ENCODE assay signal across 22 mouse cellular contexts in the genomic region with DNA sequence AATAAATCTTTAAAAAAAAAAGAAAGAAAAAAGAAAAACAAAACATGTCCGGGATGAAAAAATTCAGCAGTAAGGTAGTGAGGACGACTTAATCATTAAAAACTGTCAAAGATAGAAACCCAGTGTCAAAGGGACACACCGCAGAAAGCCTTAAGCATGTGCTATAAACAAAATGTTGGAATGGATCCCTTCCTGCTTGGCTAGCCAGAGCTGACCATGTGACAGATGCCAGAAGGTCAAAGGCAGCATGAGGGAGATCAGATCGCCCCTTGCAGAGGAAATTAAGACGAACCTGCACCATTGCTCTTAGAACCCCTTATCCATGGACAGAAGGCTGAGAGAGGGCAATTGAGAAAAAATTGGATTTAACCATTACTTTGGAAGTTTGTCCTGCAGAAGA. TPM values are rescaled to one million over a fixed set of nuclear protein-coding genes. Genes with fewer than 3 reads are reported as not detected.
DNase-seq lines count a peak whose midpoint lies in the region; ATAC-seq and TF ChIP-seq lines count a peak whose summit lies in the region.
"Had no signal": no experiment of that assay in that cellular context is flagged by ENCODE, and none has a peak within 500 bp of the region (broad histone marks: within the 10 kb centered on the region; RNA-seq: fewer than 3 reads in every experiment).

No protein-coding gene starts in this region.

- no peaks in the 10 kb centered on the region for H3K27me3 ChIP-seq in lung, embryonic 14.5 days (ENCODE audit: insufficient read depth, low read length)
- H3K27me3 ChIP-seq: embryonic facial prominence, embryonic 13.5 days; limb, embryonic 12.5 days; liver, embryonic 15.5 days had no signal

- ATAC-seq in lung, embryonic 14.5 days (ENCODE audit: insufficient read depth) = peak; percentile 37; the same call in 1 of the 2 replicates
- ATAC-seq: CD4-positive, CD25-positive, alpha-beta regulatory T cell, adult 4 months; forebrain, embryonic 16.5 days; hindbrain, embryonic 16.5 days had no signal

- no peak overlapping the region for H3K27ac ChIP-seq in lung, embryonic 14.5 days (ENCODE audit: low read depth)
- H3K27ac ChIP-seq in brown adipose tissue, adult 24 weeks (replicated peaks; ENCODE audit: low read depth, low read length) = peak overlapping the region; percentile 15; the same call in 1 of the 2 replicates
- H3K27ac ChIP-seq: embryonic facial prominence, embryonic 13.5 days; forebrain, embryonic 10.5 days; limb, embryonic 12.5 days; liver, embryonic 15.5 days had no signal

- no peak overlapping the region for H3K9ac ChIP-seq in lung, embryonic 14.5 days
- H3K9ac ChIP-seq: embryonic facial prominence, embryonic 13.5 days; limb, embryonic 12.5 days; liver, embryonic 15.5 days had no signal

- no peaks in the 10 kb centered on the region; the same call in 1 of the 2 replicates for H3K4me1 ChIP-seq in lung, embryonic 14.5 days (ENCODE audit: insufficient read depth)
- peaks cover 3% of the 10 kb centered on the region for H3K4me1 ChIP-seq in brown adipose tissue, adult 24 weeks (ENCODE audit: control insufficient read depth, insufficient read depth, insufficient read length, low read length)
- H3K4me1 ChIP-seq: embryonic facial prominence, embryonic 13.5 days; forebrain, embryonic 10.5 days; limb, embryonic 12.5 days had no signal

- H3K4me3 ChIP-seq in lung, embryonic 14.5 days (ENCODE audit: low read depth, low read length) = no peak overlapping the region
- no peak overlapping the region for H3K4me3 ChIP-seq in brown adipose tissue, adult 24 weeks (ENCODE audit: insufficient read depth, low read depth, low read length)
- H3K4me3 ChIP-seq: embryonic facial prominence, embryonic 13.5 days; forebrain, embryonic 10.5 days; limb, embryonic 12.5 days; liver, embryonic 15.5 days had no signal

- no peak for TF ChIP-seq CTCF in lung, embryonic 14.5 days (IDR thresholded peaks at IDR 0.05; ENCODE audit: low read depth)

- no peak overlapping the region for H3K4me2 ChIP-seq in lung, embryonic 14.5 days
- H3K4me2 ChIP-seq: embryonic facial prominence, embryonic 13.5 days; limb, embryonic 12.5 days; liver, embryonic 15.5 days had no signal

- 36% methylated on average over 5 of the region's 5 CpGs for WGBS in lung, embryonic 14.5 days

- H3K9me3 ChIP-seq in lung, embryonic 14.5 days (ENCODE audit: low read depth, low read length) = no peaks in the 10 kb centered on the region
- H3K9me3 ChIP-seq: embryonic facial prominence, embryonic 13.5 days; forebrain, embryonic 10.5 days; limb, embryonic 12.5 days; liver, embryonic 15.5 days had no signal

- H3K36me3 ChIP-seq in lung, embryonic 14.5 days (ENCODE audit: insufficient read depth) = no peaks in the 10 kb centered on the region
- H3K36me3 ChIP-seq: embryonic facial prominence, embryonic 13.5 days; forebrain, embryonic 10.5 days; limb, embryonic 12.5 days; liver, embryonic 15.5 days had no signal

- DNase-seq in lung, embryonic 14.5 days = peak; percentile 64
- no peak for DNase-seq in lung, postnatal 14 days
- DNase-seq in kidney, adult 9 months = peak; percentile 50
- peak; percentile 42 to 52 for DNase-seq in kidney, postnatal 25 days
- no peak for DNase-seq in embryo, embryonic 11 days
- no peak for DNase-seq in thymus, postnatal 14 days
- DNase-seq in cerebellum, adult 18-20 months = no peak
- DNase-seq: adrenal gland, postnatal 14 days; cerebellum, adult 2 months; cerebellum, postnatal 36 days; heart, postnatal 14 days; layer of hippocampus, adult 9-11 months; midbrain, embryonic 14.5 days had no signal

RNA-seq across cellular contexts. Expression of a gene that starts 5.8 kb away (rescaled TPM):
- polyA plus RNA-seq in lung, embryonic 14.5 days (2014; fragmentation: Nextera tagmentation; extraction: Ambion mirVana) = 0.32 and 1.0 TPM in 2 replicates
- polyA plus RNA-seq in brown adipose tissue, adult 24 weeks (2012; ENCODE audit: insufficient read depth, insufficient read length, missing spikeins) = 3.5 and 4.5 TPM in 2 replicates
- polyA plus RNA-seq: CD4-positive, CD25-positive, alpha-beta regulatory T cell, adult 4 months; embryonic facial prominence, embryonic 13.5 days; forebrain, embryonic 10.5 days; forebrain, embryonic 16.5 days; midbrain, embryonic 14.5 days had no signal

RNA-seq across cellular contexts. Expression of a gene that starts 12.2 kb away (rescaled TPM):
- 23.5 and 26.0 TPM in 2 replicates for polyA plus RNA-seq in lung, embryonic 14.5 days (2014; fragmentation: Nextera tagmentation; extraction: Ambion mirVana)
- 0.96 TPM in 1 of 2 replicates, not detected in the other for polyA plus RNA-seq in brown adipose tissue, adult 24 weeks (2012; ENCODE audit: insufficient read depth, insufficient read length, missing spikeins)

RNA-seq across cellular contexts. Expression of a gene that starts 30.5 kb away (rescaled TPM):
- 395 and 407 TPM in 2 replicates for polyA plus RNA-seq in lung, embryonic 14.5 days (2014; fragmentation: Nextera tagmentation; extraction: Ambion mirVana)
- 26.2 and 29.3 TPM in 2 replicates for polyA plus RNA-seq in brown adipose tissue, adult 24 weeks (2012; ENCODE audit: insufficient read depth, insufficient read length, missing spikeins)

RNA-seq across cellular contexts. Expression of a gene that starts 51.2 kb away (rescaled TPM):
- 4.2 and 5.1 TPM in 2 replicates for polyA plus RNA-seq in lung, embryonic 14.5 days (2014; fragmentation: Nextera tagmentation; extraction: Ambion mirVana)
- polyA plus RNA-seq in brown adipose tissue, adult 24 weeks (2012; ENCODE audit: insufficient read depth, insufficient read length, missing spikeins) = not detected in 2 replicates
- polyA plus RNA-seq: liver, adult 2 months had no signal

Comparison
In these comparisons a context has a peak if more than half of its experiments do, and no peak if none do; other contexts are left out.
1. DNase-seq: peak in lung, embryonic 14.5 days (single experiment), kidney, adult 9 months (single experiment) and kidney, postnatal 25 days (2 of 2); none in lung, postnatal 14 days (single experiment), embryo, embryonic 11 days (single experiment), thymus, postnatal 14 days (single experiment) and cerebellum, adult 18-20 months (0 of 2).
2. RNA of a gene that starts 12.2 kb away (polyA plus RNA-seq): 23.5 to 26.0 TPM in lung, embryonic 14.5 days; 0.96 TPM in brown adipose tissue, adult 24 weeks; every median in the first group is over 10 times any median in the second.
3. RNA of a gene that starts 30.5 kb away (polyA plus RNA-seq): 395 to 407 TPM in lung, embryonic 14.5 days; 26.2 to 29.3 TPM in brown adipose tissue, adult 24 weeks; every median in the first group is over 10 times any median in the second.